Mouse (Mus musculus) liver, embryonic 15.5 days (tissue): ENCODE data around the gene Npcd. TPM values are rescaled to one million over a fixed set of nuclear protein-coding genes. Genes with fewer than 3 reads are reported as not detected.

Experiments used
- ATAC-seq: fragments of 200-750 bp; cut with Nextera tagmentation; 2 replicates; pipeline ENCODE4 v1.8.0; 2017; ENCODE audit warnings: moderate number of reproducible peaks, mild to moderate bottlenecking, moderate library complexity; ENCODE audit not compliant: insufficient read depth
- H3K27ac ChIP-seq: fragments of 300-500 bp; sonication (generic); replicated peaks from 2 replicates; pipeline ENCODE4 v1.5.1; 2015; ENCODE audit warnings: mild to moderate bottlenecking, inconsistent platforms
- H3K27me3 ChIP-seq: fragments of 300-500 bp; sonication (generic); 2 replicates; pipeline ENCODE4 v1.6.1; 2015; ENCODE audit warnings: mild to moderate bottlenecking, inconsistent platforms
- H3K36me3 ChIP-seq: fragments of 300-500 bp; sonication (generic); replicated peaks from 2 replicates; pipeline ENCODE4 v1.6.1; 2015; ENCODE audit warnings: moderate library complexity, mild to moderate bottlenecking, inconsistent platforms
- H3K4me1 ChIP-seq: fragments of 300-500 bp; sonication (generic); replicated peaks from 2 replicates; pipeline ENCODE4 v1.6.1; 2015; ENCODE audit warnings: inconsistent platforms
- H3K4me2 ChIP-seq: fragments of 300-500 bp; sonication (generic); 2 replicates; pipeline ENCODE4 v1.6.1; 2015; ENCODE audit warnings: moderate library complexity, mild to moderate bottlenecking, inconsistent platforms
- H3K4me3 ChIP-seq: fragments of 300-500 bp; sonication (generic); replicated peaks from 2 replicates; pipeline ENCODE4 v1.5.1; 2015; ENCODE audit warnings: mild to moderate bottlenecking, inconsistent platforms
- H3K9ac ChIP-seq: fragments of 300-500 bp; sonication (generic); 2 replicates; pipeline ENCODE4 v1.6.1; 2015; ENCODE audit warnings: moderate library complexity, mild to moderate bottlenecking, inconsistent platforms
- H3K9me3 ChIP-seq: fragments of 300-500 bp; sonication (generic); replicated peaks from 2 replicates; pipeline ENCODE4 v1.6.1; 2016; ENCODE audit warnings: inconsistent platforms
- whole genome bisulfite sequencing: fragments of 180-500 bp; shearing (Covaris S2); methylation state at CpG from one replicate; pipeline ENCODE4 v1.1.7; 2015; ENCODE audit warnings: mixed read lengths; ENCODE audit not compliant: insufficient replicate concordance; 5-methylcytosine and 5-hydroxymethylcytosine counted together
- polyA plus RNA-seq: library from polyadenylated mRNA; unstranded; fragments of >200 nt; fragmentation: Nextera tagmentation; extraction: Ambion mirVana; gene quantifications from 2 replicates; pipeline ENCODE4 v1.2.1, GENCODE M21; 2015

The Npcd gene
- polyA plus RNA-seq, 1 experiment from 2014 or later, result not detected

GRCm38 (mm10) chr15:79764539-79765267, 69.3 kb downstream of the Npcd start:
- Histone ChIP-seq H3K4me1 (no peaks in the 10 kb centered on the region; the same call in 1 of the 2 replicates), H3K36me3 (no peaks in the 10 kb centered on the region), H3K4me2 (no peak overlapping the region), H3K9ac (no peak overlapping the region), H3K4me3 (no peak overlapping the region), H3K9me3 (no peaks in the 10 kb centered on the region), H3K27ac (no peak overlapping the region), H3K27me3 (no peaks in the 10 kb centered on the region)
- 69% methylated on average over 11 of the region's 11 CpGs for WGBS
- no peak for ATAC-seq

GRCm38 (mm10) chr15:79763601-79764246, 70.3 kb downstream of the Npcd start:
- H3K27me3 ChIP-seq, result no peaks in the 10 kb centered on the region
- no peak overlapping the region for H3K4me3 ChIP-seq
- no peak for ATAC-seq
- no peaks in the 10 kb centered on the region for H3K36me3 ChIP-seq
- H3K27ac ChIP-seq, result no peak overlapping the region
- H3K9me3 ChIP-seq, result no peaks in the 10 kb centered on the region
- H3K4me1 ChIP-seq, result no peaks in the 10 kb centered on the region; the same call in 1 of the 2 replicates
- no peak overlapping the region for H3K9ac ChIP-seq
- 75% methylated on average over 7 of the region's 7 CpGs for WGBS
- H3K4me2 ChIP-seq, result no peak overlapping the region

GRCm38 (mm10) chr15:79763001-79763400, 71.0 kb downstream of the Npcd start:
- Histone ChIP-seq H3K36me3 (no peaks in the 10 kb centered on the region), H3K9me3 (no peaks in the 10 kb centered on the region), H3K4me1 (no peaks in the 10 kb centered on the region), H3K27me3 (no peaks in the 10 kb centered on the region), H3K4me3 (no peak overlapping the region), H3K27ac (no peak overlapping the region), H3K4me2 (no peak overlapping the region), H3K9ac (no peak overlapping the region)
- WGBS, result 69% methylated on average over 9 of the region's 9 CpGs
- no peak for ATAC-seq

- Histone ChIP-seq H3K27me3 (no peaks in the 10 kb centered on the region), H3K4me3 (no peak overlapping the region), H3K9ac (no peak overlapping the region), H3K9me3 (no peaks in the 10 kb centered on the region), H3K27ac (no peak overlapping the region), H3K4me1 (peaks cover 6% of the 10 kb centered on the region; the same call in 1 of the 2 replicates), H3K4me2 (no peak overlapping the region), H3K36me3 (no peaks in the 10 kb centered on the region)
- 68% methylated on average over 6 of the region's 6 CpGs for WGBS
- ATAC-seq, result no peak
These were observed 73.1 kb downstream of the Npcd start for GRCm38 (mm10) chr15:79760956-79761355.

GRCm38 (mm10) chr15:79757118-79757517, 76.9 kb downstream of the Npcd start:
- H3K9me3 ChIP-seq, result no peaks in the 10 kb centered on the region
- H3K9ac ChIP-seq, result no peak overlapping the region
- 62% methylated on average over 3 of the region's 3 CpGs for WGBS
- peaks cover 16% of the 10 kb centered on the region for H3K4me1 ChIP-seq
- no peak for ATAC-seq
- H3K27ac ChIP-seq, result peak overlapping the region; percentile 61
- H3K4me2 ChIP-seq, result no peak overlapping the region
- no peaks in the 10 kb centered on the region for H3K27me3 ChIP-seq
- no peak overlapping the region for H3K4me3 ChIP-seq
- H3K36me3 ChIP-seq, result no peaks in the 10 kb centered on the region

GRCm38 (mm10) chr15:79755977-79756625, 77.9 kb downstream of the Npcd start:
- Histone ChIP-seq H3K4me3 (no peak overlapping the region), H3K4me2 (no peak overlapping the region), H3K4me1 (peaks cover 16% of the 10 kb centered on the region), H3K36me3 (no peaks in the 10 kb centered on the region), H3K27ac (no peak overlapping the region), H3K27me3 (no peaks in the 10 kb centered on the region), H3K9ac (no peak overlapping the region), H3K9me3 (no peaks in the 10 kb centered on the region)
- 52% methylated on average over 8 of the region's 8 CpGs for WGBS
- no peak for ATAC-seq

- Histone ChIP-seq H3K9ac (no peak overlapping the region), H3K9me3 (no peaks in the 10 kb centered on the region), H3K4me2 (no peak overlapping the region), H3K36me3 (no peaks in the 10 kb centered on the region), H3K4me1 (peaks cover 16% of the 10 kb centered on the region), H3K4me3 (no peak overlapping the region), H3K27ac (no peak overlapping the region), H3K27me3 (no peaks in the 10 kb centered on the region)
- WGBS, result 60% methylated on average over 4 of the region's 4 CpGs
- no peak for ATAC-seq
These were observed 78.9 kb downstream of the Npcd start for GRCm38 (mm10) chr15:79755176-79755575.

GRCm38 (mm10) chr15:79753873-79754272, 80.2 kb downstream of the Npcd start:
- 53% methylated on average over 4 of the region's 4 CpGs for WGBS
- ATAC-seq, result no peak

GRCm38 (mm10) chr15:79753420-79753752, 80.7 kb downstream of the Npcd start:
- Histone ChIP-seq H3K9ac (no peak overlapping the region), H3K27me3 (no peaks in the 10 kb centered on the region), H3K4me2 (no peak overlapping the region), H3K9me3 (no peaks in the 10 kb centered on the region), H3K4me3 (no peak overlapping the region), H3K36me3 (no peaks in the 10 kb centered on the region), H3K4me1 (peaks cover 16% of the 10 kb centered on the region), H3K27ac (no peak overlapping the region)
- no peak for ATAC-seq
- 81% methylated on average over 3 of the region's 3 CpGs for WGBS

More at GRCm38 (mm10) chr15:79753873-79754272, 80.2 kb downstream of the Npcd start:
- no peaks in the 10 kb centered on the region for H3K27me3 ChIP-seq
- H3K27ac ChIP-seq, result no peak overlapping the region
- no peaks in the 10 kb centered on the region for H3K9me3 ChIP-seq
- peaks cover 16% of the 10 kb centered on the region for H3K4me1 ChIP-seq
- H3K9ac ChIP-seq, result no peak overlapping the region
- H3K36me3 ChIP-seq, result no peaks in the 10 kb centered on the region
- H3K4me2 ChIP-seq, result no peak overlapping the region
- no peak overlapping the region for H3K4me3 ChIP-seq

- Histone ChIP-seq H3K27ac (no peak overlapping the region), H3K4me1 (peaks cover 16% of the 10 kb centered on the region), H3K27me3 (no peaks in the 10 kb centered on the region), H3K9me3 (no peaks in the 10 kb centered on the region), H3K4me2 (no peak overlapping the region), H3K9ac (no peak overlapping the region), H3K36me3 (no peaks in the 10 kb centered on the region), H3K4me3 (no peak overlapping the region)
- ATAC-seq, result peak; percentile 17; the same call in 1 of the 2 replicates
- WGBS, result 14% methylated on average over 11 of the region's 11 CpGs
These were observed 81.2 kb downstream of the Npcd start for GRCm38 (mm10) chr15:79752742-79753419.

GRCm38 (mm10) chr15:79751772-79752171, 82.3 kb downstream of the Npcd start:
- H3K4me1 ChIP-seq, result peaks cover 11% of the 10 kb centered on the region
- WGBS, result 64% methylated on average over 17 of the region's 17 CpGs
- ATAC-seq, result no peak
- no peaks in the 10 kb centered on the region for H3K27me3 ChIP-seq
- no peaks in the 10 kb centered on the region for H3K36me3 ChIP-seq
- H3K9me3 ChIP-seq, result no peaks in the 10 kb centered on the region
- no peak overlapping the region for H3K4me2 ChIP-seq
- H3K4me3 ChIP-seq, result no peak overlapping the region
- no peak overlapping the region for H3K9ac ChIP-seq
- peak overlapping the region; percentile 33; the same call in 1 of the 2 replicates for H3K27ac ChIP-seq
